Mouse (Mus musculus) liver, embryonic 11.5 days (tissue): Measurements from ENCODE around the gene N4bp1. TPM values are rescaled to one million over a fixed set of nuclear protein-coding genes. Genes with fewer than 3 reads are reported as not detected.

Experiments used
- ATAC-seq: fragments of 200-750 bp; cut with Nextera tagmentation; replicated peaks from 2 replicates; pipeline ENCODE4 v1.8.0; 2017; ENCODE audit warnings: moderate number of reproducible peaks, mild to moderate bottlenecking, moderate TSS enrichment, moderate library complexity; ENCODE audit not compliant: low FRiP score
- DNase-seq: peaks from one replicate; pipeline ENCODE4 v3.0.0-alpha.2; 2017; ENCODE audit warnings: low spot score
- H3K27ac ChIP-seq: fragments of 300-500 bp; sonication (generic); 2 replicates; pipeline ENCODE4 v1.5.1; 2014; ENCODE audit warnings: mild to moderate bottlenecking, low read depth, low read length, control low read depth
- H3K27me3 ChIP-seq: fragments of 300-500 bp; sonication (generic); replicated peaks from 2 replicates; pipeline ENCODE4 v1.6.1; 2014; ENCODE audit warnings: low read length, mixed read lengths; ENCODE audit not compliant: control insufficient read depth, insufficient read depth
- H3K36me3 ChIP-seq: fragments of 300-500 bp; sonication (generic); 2 replicates; pipeline ENCODE4 v1.6.1; 2014; ENCODE audit warnings: mild to moderate bottlenecking, low read length, moderate library complexity, mixed read lengths; ENCODE audit not compliant: control insufficient read depth, insufficient read depth
- H3K4me1 ChIP-seq: fragments of 300-500 bp; sonication (generic); replicated peaks from 2 replicates; pipeline ENCODE4 v1.6.1; 2014; ENCODE audit warnings: low read length, mixed read lengths; ENCODE audit not compliant: control insufficient read depth, insufficient read depth
- H3K4me2 ChIP-seq: fragments of 300-500 bp; sonication (generic); 2 replicates; pipeline ENCODE4 v1.6.1; 2014; ENCODE audit warnings: mild to moderate bottlenecking, control low read depth, moderate library complexity
- H3K4me3 ChIP-seq: fragments of 300-500 bp; sonication (generic); 2 replicates; pipeline ENCODE4 v1.5.1; 2014; ENCODE audit warnings: low read depth, low read length, control low read depth
- H3K9ac ChIP-seq: fragments of 300-500 bp; sonication (generic); 2 replicates; pipeline ENCODE4 v1.6.1; 2014; ENCODE audit warnings: low read depth, low read length, control low read depth
- H3K9me3 ChIP-seq: fragments of 300-500 bp; sonication (generic); 2 replicates; pipeline ENCODE4 v1.6.1; 2016; ENCODE audit warnings: low read length, inconsistent platforms, mixed read lengths; ENCODE audit not compliant: control insufficient read depth
- WGBS: fragments of 180-500 bp; shearing (Covaris S2); extraction: QIAGEN DNeasy Blood & Tissue Kit; methylation state at CpG from one replicate; pipeline ENCODE4 v1.1.7; 2014; 5-methylcytosine and 5-hydroxymethylcytosine counted together
- polyA plus RNA-seq: library from polyadenylated mRNA; unstranded; fragments of >200 nt; fragmentation: Nextera tagmentation; extraction: Ambion mirVana; gene quantifications from 2 replicates; pipeline ENCODE4 v1.2.1, GENCODE M21; 2014

Gene N4bp1
- polyA plus RNA-seq, 1 experiment from 2014 or later = 7.8 TPM

DNA sequence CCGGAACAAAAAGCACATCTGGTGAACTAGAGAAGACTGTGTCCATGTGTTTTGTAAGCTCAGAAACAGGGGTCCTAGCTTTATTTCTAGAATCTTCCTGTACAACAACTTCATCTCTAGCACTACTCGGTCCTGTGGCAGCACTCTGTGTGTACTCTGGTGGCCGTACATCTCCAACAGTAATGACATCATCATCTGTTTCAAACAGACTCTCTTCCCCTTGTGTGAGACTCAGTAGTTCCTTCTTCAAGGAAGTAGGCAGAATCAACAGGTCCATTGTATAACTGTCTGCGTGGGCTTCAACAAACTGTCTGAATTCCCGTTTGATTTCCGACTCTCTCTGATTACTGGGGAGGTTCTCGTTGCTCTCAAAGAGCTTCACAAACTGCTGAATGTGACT, 23.5 kb downstream of the N4bp1 start:
- H3K9ac ChIP-seq = no peak overlapping the region
- H3K4me2 ChIP-seq = no peak overlapping the region
- no peak overlapping the region for H3K27ac ChIP-seq
- 88% methylated on average over 7 of the region's 7 CpGs for WGBS
- H3K36me3 ChIP-seq = peaks cover 11% of the 10 kb centered on the region; the same call in 1 of the 2 replicates
- no peak overlapping the region for H3K4me3 ChIP-seq
- no peaks in the 10 kb centered on the region for H3K4me1 ChIP-seq
- no peaks in the 10 kb centered on the region for H3K27me3 ChIP-seq
- ATAC-seq (no peak), DNase-seq (no peak)
- no peaks in the 10 kb centered on the region for H3K9me3 ChIP-seq

DNA sequence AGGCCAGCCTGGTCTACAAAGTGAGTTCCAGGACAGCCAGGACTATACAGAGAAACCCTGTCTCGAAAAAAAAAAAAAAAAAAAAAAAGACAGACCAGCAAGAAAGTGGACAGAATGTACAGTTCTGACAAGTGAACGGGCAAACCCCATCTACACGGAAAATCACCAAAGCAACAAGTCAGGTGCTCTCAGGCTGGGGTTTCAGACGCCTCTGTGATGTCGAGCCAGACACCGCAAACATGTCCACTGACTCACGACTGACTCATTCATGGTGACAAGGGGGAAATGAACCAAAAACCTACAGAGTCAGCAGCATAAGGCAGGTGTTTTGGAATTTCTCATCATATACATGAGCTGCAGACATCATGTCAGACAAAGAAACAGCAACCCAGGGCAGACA, 28.8 kb downstream of the N4bp1 start:
- no peak overlapping the region for H3K4me2 ChIP-seq
- H3K9ac ChIP-seq = no peak overlapping the region
- H3K9me3 ChIP-seq = no peaks in the 10 kb centered on the region
- peaks cover 11% of the 10 kb centered on the region; the same call in 1 of the 2 replicates for H3K36me3 ChIP-seq
- no peaks in the 10 kb centered on the region for H3K4me1 ChIP-seq
- DNase-seq (no peak), ATAC-seq (no peak)
- no peaks in the 10 kb centered on the region for H3K27me3 ChIP-seq
- no peak overlapping the region for H3K4me3 ChIP-seq
- H3K27ac ChIP-seq = no peak overlapping the region
- 83% methylated on average over 7 of the region's 7 CpGs for WGBS

DNA sequence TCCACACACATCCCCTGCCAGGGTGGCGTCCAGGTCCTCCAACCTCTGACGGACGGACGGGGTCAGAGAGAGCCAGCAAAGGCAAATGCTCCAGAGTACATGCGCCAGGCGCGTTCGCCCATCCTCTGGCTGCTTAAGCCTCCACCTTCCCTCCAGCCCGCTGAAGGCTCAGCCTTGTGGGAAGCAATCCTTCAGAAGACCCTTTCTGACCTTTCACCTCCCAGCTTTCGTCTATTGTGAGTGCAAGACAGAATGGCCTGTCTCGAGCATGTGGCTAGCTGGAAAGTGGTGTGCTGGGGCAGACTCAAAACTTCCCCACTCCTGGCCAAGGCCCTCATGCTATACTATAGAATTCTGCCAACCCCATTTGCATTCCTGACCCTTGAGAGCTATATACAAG, 30.4 kb downstream of the N4bp1 start:
- H3K4me1 ChIP-seq = no peaks in the 10 kb centered on the region
- DNase-seq = no peak
- no peak overlapping the region for H3K4me3 ChIP-seq
- H3K4me2 ChIP-seq = no peak overlapping the region
- H3K9me3 ChIP-seq = no peaks in the 10 kb centered on the region
- no peak overlapping the region for H3K9ac ChIP-seq
- peaks cover 7% of the 10 kb centered on the region; the same call in 1 of the 2 replicates for H3K36me3 ChIP-seq
- no peaks in the 10 kb centered on the region for H3K27me3 ChIP-seq
- 71% methylated on average over 11 of the region's 11 CpGs for WGBS
- no peak for ATAC-seq
- no peak overlapping the region for H3K27ac ChIP-seq

DNA sequence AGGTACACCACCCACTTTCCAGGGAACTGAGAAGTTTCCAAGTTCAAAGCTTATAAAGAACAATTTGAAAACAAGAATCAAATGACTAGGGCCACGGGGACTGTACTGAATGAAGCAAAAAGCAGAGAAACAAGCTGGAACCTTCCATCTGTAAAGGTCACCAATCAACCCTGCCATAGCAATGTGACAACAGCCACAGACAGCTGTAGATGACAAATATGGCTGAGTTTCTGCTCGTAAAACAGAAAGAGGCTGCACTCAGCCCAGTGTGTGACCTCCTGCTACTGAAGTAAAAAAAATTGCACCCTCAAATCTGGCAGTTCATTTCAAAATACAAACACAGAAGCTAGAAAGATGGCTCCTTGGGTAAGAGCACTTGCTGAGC, 31.1 kb downstream of the N4bp1 start:
- no peak overlapping the region for H3K4me2 ChIP-seq
- no peak overlapping the region for H3K9ac ChIP-seq
- ATAC-seq = no peak
- no peak overlapping the region for H3K4me3 ChIP-seq
- no peaks in the 10 kb centered on the region for H3K4me1 ChIP-seq
- H3K27me3 ChIP-seq = no peaks in the 10 kb centered on the region
- peaks cover 7% of the 10 kb centered on the region; the same call in 1 of the 2 replicates for H3K36me3 ChIP-seq
- WGBS = 81% methylated on average over 2 of the region's 2 CpGs
- DNase-seq = no peak
- no peak overlapping the region for H3K27ac ChIP-seq
- H3K9me3 ChIP-seq = no peaks in the 10 kb centered on the region

DNA sequence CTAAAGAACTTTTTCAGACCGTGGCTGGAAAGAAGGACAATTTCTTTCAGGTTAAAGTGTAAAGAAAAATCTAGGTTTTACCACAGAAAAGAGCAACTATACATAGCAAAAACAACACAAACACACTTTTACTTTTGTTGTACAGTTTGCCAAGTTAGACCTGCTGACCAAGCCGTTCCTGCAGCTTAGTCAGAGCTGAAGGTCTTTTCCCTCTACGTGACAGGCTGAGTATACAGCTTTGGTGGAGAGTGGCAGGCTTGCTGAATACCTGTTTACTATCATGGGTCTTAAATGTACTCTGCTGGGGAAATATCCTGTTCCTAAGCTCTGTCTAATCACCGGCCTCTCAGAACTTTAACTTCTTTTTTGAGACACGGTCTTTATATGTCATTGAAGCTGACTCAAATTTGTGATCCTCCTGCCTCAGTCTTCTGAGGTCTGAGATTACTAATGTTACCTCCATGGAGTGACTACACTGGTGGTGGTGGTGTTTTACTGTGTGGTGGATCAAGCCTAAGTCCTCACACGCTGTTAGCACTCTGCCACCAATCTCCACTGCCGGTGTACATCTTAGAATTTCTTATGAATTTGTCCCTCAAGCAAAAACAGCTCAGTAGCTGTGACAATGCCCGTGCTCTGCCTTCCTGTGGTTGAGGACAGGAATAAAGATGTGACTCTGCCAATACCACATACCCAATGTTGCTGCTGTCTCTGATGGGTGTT, 31.6 kb downstream of the N4bp1 start:
- ATAC-seq (no peak), DNase-seq (no peak)
- Histone ChIP-seq H3K4me2 (no peak overlapping the region), H3K9me3 (no peaks in the 10 kb centered on the region), H3K27ac (no peak overlapping the region), H3K4me1 (no peaks in the 10 kb centered on the region), H3K36me3 (peaks cover 9% of the 10 kb centered on the region; the same call in 1 of the 2 replicates), H3K4me3 (no peak overlapping the region), H3K27me3 (no peaks in the 10 kb centered on the region), H3K9ac (no peak overlapping the region)
- WGBS = 86% methylated on average over 8 of the region's 8 CpGs

DNA sequence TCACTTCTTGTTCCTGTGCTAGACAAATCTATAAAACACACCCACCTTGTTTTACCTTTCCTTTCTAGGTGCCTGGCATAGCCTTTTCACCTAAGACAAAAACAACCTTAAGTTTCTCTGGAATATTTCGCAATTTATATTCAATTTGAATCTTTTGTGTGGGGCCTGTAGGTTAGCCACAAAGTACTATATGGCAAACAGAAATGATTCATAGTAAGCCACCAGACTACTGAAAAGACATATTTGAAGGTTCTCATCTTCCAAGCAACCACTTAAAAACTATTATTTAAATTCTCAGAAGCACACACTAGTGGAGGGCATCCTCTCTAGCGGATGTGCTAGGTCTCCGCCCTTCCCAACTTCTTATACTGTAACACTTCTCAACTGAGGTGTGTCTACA, 32.6 kb downstream of the N4bp1 start:
- WGBS = 92% methylated on average over 3 of the region's 3 CpGs
- no peak overlapping the region for H3K4me3 ChIP-seq
- peaks cover 10% of the 10 kb centered on the region; the same call in 1 of the 2 replicates for H3K36me3 ChIP-seq
- H3K27me3 ChIP-seq = no peaks in the 10 kb centered on the region
- no peak overlapping the region for H3K9ac ChIP-seq
- no peaks in the 10 kb centered on the region for H3K9me3 ChIP-seq
- no peaks in the 10 kb centered on the region for H3K4me1 ChIP-seq
- ATAC-seq (no peak), DNase-seq (no peak)
- H3K4me2 ChIP-seq = no peak overlapping the region
- no peak overlapping the region for H3K27ac ChIP-seq

DNA sequence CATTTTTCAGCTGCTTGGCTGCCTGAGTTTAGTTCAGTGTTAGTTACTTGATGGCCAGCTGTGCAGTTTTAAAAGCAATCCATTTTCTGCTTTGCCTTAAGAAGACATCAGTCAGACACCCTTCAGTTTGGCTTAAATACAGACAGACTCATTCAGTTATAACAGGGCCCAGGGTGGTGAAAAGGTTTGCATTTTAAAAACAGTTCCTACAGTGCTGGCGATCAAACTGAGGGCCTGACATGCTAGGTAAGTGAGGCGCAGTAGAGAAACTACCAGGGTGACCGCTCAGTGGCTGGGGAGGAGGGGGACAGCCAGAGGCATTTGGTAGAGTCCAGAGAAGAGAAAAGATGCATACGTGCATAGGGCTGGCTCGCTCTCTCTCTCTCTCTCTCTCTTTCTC, 36.2 kb downstream of the N4bp1 start:
- Histone ChIP-seq H3K27ac (no peak overlapping the region), H3K9me3 (no peaks in the 10 kb centered on the region), H3K9ac (no peak overlapping the region), H3K4me1 (no peaks in the 10 kb centered on the region), H3K36me3 (peaks cover 10% of the 10 kb centered on the region; the same call in 1 of the 2 replicates), H3K27me3 (no peaks in the 10 kb centered on the region), H3K4me2 (no peak overlapping the region), H3K4me3 (no peak overlapping the region)
- ATAC-seq (no peak), DNase-seq (no peak)
- WGBS = 92% methylated on average over 5 of the region's 5 CpGs

DNA sequence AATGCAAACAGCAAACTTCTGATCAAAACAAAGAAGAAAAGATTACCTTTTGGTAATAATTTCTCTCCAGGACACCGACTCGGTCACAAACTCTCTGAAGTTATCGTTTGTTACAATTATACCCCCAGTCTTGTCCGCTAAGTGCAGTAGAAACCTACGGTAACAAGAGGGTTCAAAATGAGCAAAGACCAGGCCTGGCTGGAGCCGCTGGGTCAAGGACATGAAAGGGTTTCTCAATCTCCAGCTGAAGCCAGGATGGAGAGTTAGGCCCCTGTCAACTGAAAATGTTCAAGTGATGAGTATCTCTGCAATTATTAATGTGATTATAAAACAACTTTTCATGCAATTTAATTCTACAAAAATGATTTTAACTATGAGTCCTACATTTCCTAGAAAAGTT, 36.7 kb downstream of the N4bp1 start:
- peaks cover 13% of the 10 kb centered on the region; the same call in 1 of the 2 replicates for H3K36me3 ChIP-seq
- DNase-seq = no peak
- H3K4me1 ChIP-seq = no peaks in the 10 kb centered on the region
- H3K9ac ChIP-seq = no peak overlapping the region
- no peaks in the 10 kb centered on the region for H3K27me3 ChIP-seq
- no peak overlapping the region for H3K4me3 ChIP-seq
- ATAC-seq = no peak
- 81% methylated on average over 6 of the region's 6 CpGs for WGBS
- H3K4me2 ChIP-seq = no peak overlapping the region
- H3K9me3 ChIP-seq = no peaks in the 10 kb centered on the region
- no peak overlapping the region for H3K27ac ChIP-seq

DNA sequence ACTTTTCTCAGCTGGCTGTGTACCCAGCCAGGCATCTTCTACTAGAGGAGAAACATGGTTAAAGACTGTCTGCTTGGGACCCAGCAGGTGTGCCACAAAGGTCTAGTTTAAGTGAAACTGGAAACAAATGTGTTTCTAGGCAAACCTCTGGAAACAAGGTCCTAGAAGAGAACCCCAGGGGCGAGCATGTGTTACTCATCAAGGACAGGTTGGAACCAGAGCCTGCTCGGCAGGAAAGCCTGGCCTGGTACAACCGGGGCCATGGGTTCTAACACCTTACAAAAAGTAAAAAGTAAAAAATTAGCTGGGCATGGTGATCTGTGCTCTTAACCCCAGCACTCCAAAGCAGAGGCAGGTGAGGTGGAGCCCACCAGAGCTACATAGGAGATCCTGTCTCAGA, 38.0 kb downstream of the N4bp1 start:
- no peaks in the 10 kb centered on the region for H3K9me3 ChIP-seq
- 86% methylated on average over 3 of the region's 3 CpGs for WGBS
- ATAC-seq (no peak), DNase-seq (no peak)
- H3K36me3 ChIP-seq = peaks cover 18% of the 10 kb centered on the region
- H3K4me2 ChIP-seq = no peak overlapping the region
- H3K4me3 ChIP-seq = no peak overlapping the region
- no peak overlapping the region for H3K27ac ChIP-seq
- H3K27me3 ChIP-seq = no peaks in the 10 kb centered on the region
- H3K9ac ChIP-seq = no peak overlapping the region
- H3K4me1 ChIP-seq = no peaks in the 10 kb centered on the region
